Mouse (Mus musculus): Measurements from ENCODE around the gene Nhlh2. TPM values are rescaled to one million over a fixed set of nuclear protein-coding genes. Genes with fewer than 3 reads are reported as not detected.
A peak's percentile ranks its signal among the peaks of the same experiment; 100 is the strongest.

Gene Nhlh2
- polyA plus RNA-seq, 1 experiment from 2014 or later: not detected

DNA sequence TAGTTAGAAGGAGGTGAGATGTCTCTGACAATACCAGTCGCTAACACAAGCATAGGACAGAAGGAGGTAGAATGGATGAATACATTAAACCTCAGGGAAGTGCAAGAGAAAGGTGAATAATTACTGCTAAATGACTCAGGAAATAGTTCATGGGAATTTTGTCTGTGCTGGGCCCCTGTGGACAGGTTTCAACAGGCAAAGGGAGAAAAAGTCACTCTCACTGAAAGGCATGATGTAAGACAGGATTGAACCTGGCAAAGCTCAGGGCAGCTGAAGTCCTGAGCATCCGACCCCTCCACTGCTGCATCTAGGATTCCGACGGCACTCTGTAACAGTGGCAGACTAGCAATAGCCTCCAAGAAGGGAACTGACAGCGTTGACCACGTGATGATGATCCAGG, 28.7 kb downstream of the Nhlh2 start:
- ATAC-seq: no peak
- H3K9me3 ChIP-seq (ENCODE audit: low read length): no peaks in the 10 kb centered on the region
- TF ChIP-seq EP300 (IDR thresholded peaks at IDR 0.05; ENCODE audit: low read depth) (no peak), CTCF (IDR thresholded peaks at IDR 0.05; ENCODE audit: low read depth) (no peak)
- no peak overlapping the region for H3K27ac ChIP-seq (ENCODE audit: low read depth)
- H3K27me3 ChIP-seq (ENCODE audit: insufficient read depth, low read length): no peaks in the 10 kb centered on the region
- no peaks in the 10 kb centered on the region for H3K36me3 ChIP-seq (replicated peaks; ENCODE audit: insufficient read depth, low read length)
- H3K9ac ChIP-seq (replicated peaks): no peak overlapping the region
- no peak for DNase-seq
- H3K4me2 ChIP-seq (ENCODE audit: low read depth, low read length): no peak overlapping the region
- H3K4me1 ChIP-seq (ENCODE audit: insufficient read depth): no peaks in the 10 kb centered on the region
- H3K4me3 ChIP-seq (ENCODE audit: low read depth, low read length): no peak overlapping the region
- WGBS (ENCODE audit: insufficient replicate concordance): 61% methylated on average over 6 of the region's 6 CpGs

GRCm38 (mm10) chr3:102041632-102042031, 31.8 kb downstream of the Nhlh2 start:
- Histone ChIP-seq H3K4me1 (ENCODE audit: insufficient read depth) (no peaks in the 10 kb centered on the region), H3K4me2 (ENCODE audit: low read depth, low read length) (no peak overlapping the region)

GRCm38 (mm10) chr3:102045071-102045470, 35.2 kb downstream of the Nhlh2 start:
- ATAC-seq: no peak
- Histone ChIP-seq H3K9me3 (ENCODE audit: low read length) (no peaks in the 10 kb centered on the region), H3K27ac (ENCODE audit: low read depth) (no peak overlapping the region), H3K4me1 (ENCODE audit: insufficient read depth) (no peaks in the 10 kb centered on the region), H3K27me3 (ENCODE audit: insufficient read depth, low read length) (no peaks in the 10 kb centered on the region), H3K4me2 (ENCODE audit: low read depth, low read length) (no peak overlapping the region), H3K4me3 (ENCODE audit: low read depth, low read length) (no peak overlapping the region), H3K36me3 (replicated peaks; ENCODE audit: insufficient read depth, low read length) (no peaks in the 10 kb centered on the region), H3K9ac (replicated peaks) (no peak overlapping the region)
- 31% methylated on average over 3 of the region's 3 CpGs for WGBS (ENCODE audit: insufficient replicate concordance)
- TF ChIP-seq CTCF (IDR thresholded peaks at IDR 0.05; ENCODE audit: low read depth) (peak; percentile 62), EP300 (IDR thresholded peaks at IDR 0.05; ENCODE audit: low read depth) (no peak)
- no peak for DNase-seq

More at GRCm38 (mm10) chr3:102041632-102042031, 31.8 kb downstream of the Nhlh2 start:
- Histone ChIP-seq H3K9me3 (ENCODE audit: low read length) (no peaks in the 10 kb centered on the region), H3K9ac (replicated peaks) (no peak overlapping the region), H3K4me3 (ENCODE audit: low read depth, low read length) (no peak overlapping the region), H3K36me3 (replicated peaks; ENCODE audit: insufficient read depth, low read length) (no peaks in the 10 kb centered on the region), H3K27me3 (ENCODE audit: insufficient read depth, low read length) (no peaks in the 10 kb centered on the region), H3K27ac (ENCODE audit: low read depth) (no peak overlapping the region)
- WGBS (ENCODE audit: insufficient replicate concordance): 81% methylated on average over 4 of the region's 4 CpGs
- TF ChIP-seq CTCF (IDR thresholded peaks at IDR 0.05; ENCODE audit: low read depth) (no peak), EP300 (IDR thresholded peaks at IDR 0.05; ENCODE audit: low read depth) (no peak)
- DNase-seq: no peak
- ATAC-seq: no peak

- ATAC-seq: no peak
- 69% methylated on average over 2 of the region's 2 CpGs for whole genome bisulfite sequencing (ENCODE audit: insufficient replicate concordance)
- Histone ChIP-seq H3K27ac (ENCODE audit: low read depth) (no peak overlapping the region), H3K9me3 (ENCODE audit: low read length) (no peaks in the 10 kb centered on the region), H3K27me3 (ENCODE audit: insufficient read depth, low read length) (no peaks in the 10 kb centered on the region), H3K9ac (replicated peaks) (no peak overlapping the region), H3K4me1 (ENCODE audit: insufficient read depth) (no peaks in the 10 kb centered on the region), H3K36me3 (replicated peaks; ENCODE audit: insufficient read depth, low read length) (no peaks in the 10 kb centered on the region), H3K4me2 (ENCODE audit: low read depth, low read length) (no peak overlapping the region), H3K4me3 (ENCODE audit: low read depth, low read length) (no peak overlapping the region)
- TF ChIP-seq EP300 (IDR thresholded peaks at IDR 0.05; ENCODE audit: low read depth) (no peak), CTCF (IDR thresholded peaks at IDR 0.05; ENCODE audit: low read depth) (no peak)
- no peak for DNase-seq
Observed at GRCm38 (mm10) chr3:102047532-102047931, 37.7 kb downstream of the Nhlh2 start.

DNA sequence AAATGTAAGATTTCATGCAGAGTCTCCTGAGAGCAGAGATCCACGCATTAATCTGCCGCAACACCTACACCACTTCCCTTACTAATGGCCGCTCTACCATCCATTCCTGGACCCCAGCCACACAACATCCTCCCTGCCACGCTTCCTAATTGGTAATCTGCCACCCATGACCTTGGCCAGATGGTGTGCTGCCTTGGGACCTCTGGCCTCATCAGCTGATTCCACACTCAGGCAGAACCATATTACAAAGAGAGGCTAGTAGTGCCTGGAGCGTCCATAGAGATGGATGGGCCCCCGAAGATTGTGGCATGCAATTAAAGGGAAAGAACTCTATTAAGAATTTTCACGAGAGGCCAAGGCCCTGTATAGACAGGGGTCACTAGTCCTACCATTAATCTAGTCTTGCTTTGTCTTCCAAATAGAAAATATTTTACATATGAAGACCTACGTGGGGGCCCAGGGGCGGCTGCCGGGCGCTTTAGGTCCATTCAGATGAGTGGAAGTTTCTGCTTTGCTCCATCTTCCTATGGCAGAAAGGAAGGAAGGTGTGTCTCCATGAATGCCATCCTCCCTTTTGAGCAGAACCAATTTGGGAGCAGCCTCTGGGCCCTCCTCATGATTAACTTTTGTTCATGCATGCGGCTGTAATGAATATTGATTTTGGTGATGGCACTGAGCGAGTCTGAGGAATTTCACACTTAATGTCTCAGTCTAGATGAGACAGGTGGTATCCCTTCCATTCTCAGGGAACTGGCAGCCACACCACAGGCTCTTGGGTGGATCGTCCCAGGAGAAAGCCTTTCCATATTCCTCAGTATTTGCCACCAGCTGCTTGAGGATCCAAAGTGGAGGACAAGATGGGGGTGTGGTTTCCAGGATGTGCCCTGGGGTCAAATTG, 39.6 kb downstream of the Nhlh2 start:
- 80% methylated on average over 14 of the region's 14 CpGs for WGBS (ENCODE audit: insufficient replicate concordance)
- Histone ChIP-seq H3K36me3 (replicated peaks; ENCODE audit: insufficient read depth, low read length) (no peaks in the 10 kb centered on the region), H3K9ac (replicated peaks) (no peak overlapping the region), H3K4me2 (ENCODE audit: low read depth, low read length) (no peak overlapping the region), H3K27ac (ENCODE audit: low read depth) (no peak overlapping the region), H3K27me3 (ENCODE audit: insufficient read depth, low read length) (no peaks in the 10 kb centered on the region), H3K9me3 (ENCODE audit: low read length) (no peaks in the 10 kb centered on the region), H3K4me3 (ENCODE audit: low read depth, low read length) (no peak overlapping the region), H3K4me1 (ENCODE audit: insufficient read depth) (no peaks in the 10 kb centered on the region)
- no peak for ATAC-seq
- DNase-seq: no peak
- no peak for TF ChIP-seq EP300 (IDR thresholded peaks at IDR 0.05; ENCODE audit: low read depth)
- no peak for TF ChIP-seq CTCF (IDR thresholded peaks at IDR 0.05; ENCODE audit: low read depth)

- H3K27ac ChIP-seq (ENCODE audit: low read depth): no peak overlapping the region
- H3K4me2 ChIP-seq (ENCODE audit: low read depth, low read length): no peak overlapping the region
- no peaks in the 10 kb centered on the region for H3K4me1 ChIP-seq (ENCODE audit: insufficient read depth)
- no peaks in the 10 kb centered on the region for H3K36me3 ChIP-seq (replicated peaks; ENCODE audit: insufficient read depth, low read length)
- H3K27me3 ChIP-seq (ENCODE audit: insufficient read depth, low read length): no peaks in the 10 kb centered on the region
- no peak overlapping the region for H3K9ac ChIP-seq (replicated peaks)
- H3K9me3 ChIP-seq (ENCODE audit: low read length): no peaks in the 10 kb centered on the region
- TF ChIP-seq EP300 (IDR thresholded peaks at IDR 0.05; ENCODE audit: low read depth) (no peak), CTCF (IDR thresholded peaks at IDR 0.05; ENCODE audit: low read depth) (no peak)
- WGBS (ENCODE audit: insufficient replicate concordance): 59% methylated on average over 3 of the region's 3 CpGs
- DNase-seq (no peak), ATAC-seq (no peak)
- H3K4me3 ChIP-seq (ENCODE audit: low read depth, low read length): no peak overlapping the region
Observed at GRCm38 (mm10) chr3:102052036-102052435, 42.2 kb downstream of the Nhlh2 start.

All from liver, postnatal 0 days (tissue).